Mouse (Mus musculus): Measurements from ENCODE around the gene Carns1.

Gene Carns1

GRCm38 (mm10) chr19:4175368-4175947 is at the start of gene Carns1:
Gene Carns1, minus strand, starts transcription at chr19:4175479.
- DNase-seq (ENCODE audit: low read depth, low spot score): no peak

GRCm38 (mm10) chr19:4222165-4222564 is 46.9 kb upstream of the Carns1 start:
- DNase-seq (ENCODE audit: low read depth, low spot score): no peak

- DNase-seq (ENCODE audit: low read depth, low spot score): peak; percentile 40
Measured at GRCm38 (mm10) chr19:4220957-4221743, 45.9 kb upstream of the Carns1 start.

- no peak for DNase-seq (ENCODE audit: low read depth, low spot score)
Measured at GRCm38 (mm10) chr19:4220416-4220815, 45.1 kb upstream of the Carns1 start.

GRCm38 (mm10) chr19:4219943-4220342 is 44.7 kb upstream of the Carns1 start:
- DNase-seq (ENCODE audit: low read depth, low spot score): no peak

- DNase-seq (ENCODE audit: low read depth, low spot score): peak; percentile 65
Measured at GRCm38 (mm10) chr19:4218784-4219183, 43.5 kb upstream of the Carns1 start.

- DNase-seq (ENCODE audit: low read depth, low spot score): peak; percentile 36
Measured at GRCm38 (mm10) chr19:4218293-4218692, 43.0 kb upstream of the Carns1 start.

GRCm38 (mm10) chr19:4217855-4218254 is 42.6 kb upstream of the Carns1 start:
- no peak for DNase-seq (ENCODE audit: low read depth, low spot score)

- no peak for DNase-seq (ENCODE audit: low read depth, low spot score)
Measured at GRCm38 (mm10) chr19:4217140-4217539, 41.9 kb upstream of the Carns1 start.

GRCm38 (mm10) chr19:4216041-4216685 is 40.9 kb upstream of the Carns1 start:
- DNase-seq (ENCODE audit: low read depth, low spot score): no peak

GRCm38 (mm10) chr19:4215451-4215840 is 40.2 kb upstream of the Carns1 start:
- DNase-seq (ENCODE audit: low read depth, low spot score): no peak

GRCm38 (mm10) chr19:4214771-4215450 is 39.6 kb upstream of the Carns1 start:
- peak; percentile 51 for DNase-seq (ENCODE audit: low read depth, low spot score)

- DNase-seq (ENCODE audit: low read depth, low spot score): peak; percentile 92
Measured at GRCm38 (mm10) chr19:4214071-4214770, 38.9 kb upstream of the Carns1 start, which contains the start of the genes Clcf1 and AC109138.7. Gene Clcf1, plus strand, starts transcription at chr19:4214238. Gene AC109138.7, plus strand, starts transcription at chr19:4214357.

GRCm38 (mm10) chr19:4213524-4213974 is 38.3 kb upstream of the Carns1 start:
- DNase-seq (ENCODE audit: low read depth, low spot score): no peak

- no peak for DNase-seq (ENCODE audit: low read depth, low spot score)
Measured at GRCm38 (mm10) chr19:4211891-4212588, 36.8 kb upstream of the Carns1 start.

GRCm38 (mm10) chr19:4208563-4208962 is 33.3 kb upstream of the Carns1 start:
- no peak for DNase-seq (ENCODE audit: low read depth, low spot score)

GRCm38 (mm10) chr19:4206971-4207370 is 31.7 kb upstream of the Carns1 start:
- DNase-seq (ENCODE audit: low read depth, low spot score): peak; percentile 65

- peak; percentile 42 for DNase-seq (ENCODE audit: low read depth, low spot score)
Measured at GRCm38 (mm10) chr19:4204889-4205288, 29.6 kb upstream of the Carns1 start.

GRCm38 (mm10) chr19:4203604-4204326 is 28.5 kb upstream of the Carns1 start:
- DNase-seq (ENCODE audit: low read depth, low spot score): peak; percentile 66

GRCm38 (mm10) chr19:4203148-4203547 is 27.9 kb upstream of the Carns1 start:
- peak; percentile 74 for DNase-seq (ENCODE audit: low read depth, low spot score)
